Mouse (Mus musculus): ENCODE results near the gene Gm17571.

Gm17571 gene

DNA sequence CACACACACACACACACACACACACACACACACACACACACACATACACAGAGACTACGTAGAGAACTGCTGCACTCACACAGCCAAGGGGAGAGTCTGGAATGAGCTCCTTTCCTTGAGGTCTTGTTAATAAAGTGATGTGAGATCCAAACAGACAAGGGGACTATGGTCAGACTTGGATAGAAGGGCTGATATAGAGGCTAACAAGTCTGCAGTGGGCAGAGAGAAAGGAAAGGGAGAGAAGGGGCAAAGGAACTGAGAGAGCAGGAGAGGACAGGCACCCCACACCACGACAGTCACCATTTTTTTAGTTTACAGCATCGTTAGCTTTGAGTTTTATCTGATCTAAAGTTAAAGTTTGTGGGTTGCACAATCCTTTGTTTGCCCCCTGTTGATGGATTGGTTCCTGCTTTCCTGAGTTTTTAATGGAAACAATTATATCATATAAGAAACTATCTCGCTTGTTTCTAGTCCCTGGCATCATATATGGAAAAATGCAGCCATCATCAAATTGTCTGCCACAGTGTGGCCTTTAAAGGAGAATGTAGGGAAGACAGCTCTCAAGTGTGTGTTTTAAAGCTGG, at the start of gene Gm17571:
Gene Gm17571 (minus strand): TSS at position 51 of the 583 bp plus-strand sequence.
- DNase-seq (ENCODE audit: low read depth, low spot score) = no peak

DNA sequence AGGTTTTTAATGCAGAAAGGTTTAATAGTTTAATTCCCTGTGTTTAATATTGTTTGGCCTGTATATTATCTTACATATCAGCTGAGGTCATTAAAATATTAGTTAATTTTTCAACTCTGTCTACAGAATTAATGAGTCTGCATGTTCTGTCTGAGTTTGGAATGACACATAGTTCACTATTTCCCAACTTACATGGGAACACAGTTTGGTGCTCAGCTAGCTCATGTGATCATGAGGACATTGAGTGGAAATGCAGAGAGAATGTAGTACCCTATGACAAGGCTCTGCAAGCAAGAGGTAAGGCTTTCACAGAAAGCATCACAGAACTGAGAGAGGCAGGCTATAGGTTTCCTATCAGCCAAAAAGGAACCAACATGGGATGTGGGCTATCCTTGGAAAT, 49.0 kb upstream of the Gm17571 start:
- DNase-seq (ENCODE audit: low read depth, low spot score) = no peak

DNA sequence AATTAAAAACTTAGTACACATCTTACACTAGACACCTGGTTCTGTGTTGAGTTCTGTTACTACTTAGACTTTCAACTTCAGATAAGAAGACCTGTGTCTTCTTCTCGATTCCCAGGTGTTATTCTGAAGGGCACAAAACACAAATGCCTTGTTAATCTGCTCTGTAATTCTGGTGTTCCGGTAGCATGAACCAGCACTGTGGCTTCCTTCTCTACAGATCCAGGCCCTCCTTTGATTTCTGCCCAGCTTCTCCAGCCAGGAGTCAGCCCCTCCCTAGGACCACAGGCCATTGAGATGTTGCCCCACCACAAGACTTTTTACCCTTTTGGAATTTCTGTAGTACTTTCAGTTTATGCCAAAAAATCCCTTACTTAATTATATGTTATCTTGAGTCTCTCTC, 47.2 kb upstream of the Gm17571 start:
- DNase-seq (ENCODE audit: low read depth, low spot score) = no peak

DNA sequence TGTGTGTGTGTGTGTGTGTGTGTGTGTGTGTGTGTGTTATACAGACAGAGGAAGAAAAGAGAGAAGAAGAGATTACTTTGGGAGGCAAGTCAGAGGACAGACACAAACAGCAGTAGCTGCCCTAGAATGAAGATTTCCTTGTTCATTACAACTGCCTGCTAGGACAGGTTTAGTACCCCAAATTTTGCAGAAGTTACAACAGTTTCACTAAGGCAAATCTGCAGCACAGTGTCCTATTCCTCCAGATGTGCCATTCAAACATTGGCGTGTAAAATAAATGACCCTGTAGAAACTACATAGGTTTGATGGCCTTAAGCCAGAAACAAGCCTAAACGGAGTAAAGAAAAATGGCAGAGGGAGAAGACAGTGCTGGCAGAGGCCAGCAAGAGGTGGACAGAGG, 46.3 kb upstream of the Gm17571 start:
- DNase-seq (ENCODE audit: low read depth, low spot score) = no peak

DNA sequence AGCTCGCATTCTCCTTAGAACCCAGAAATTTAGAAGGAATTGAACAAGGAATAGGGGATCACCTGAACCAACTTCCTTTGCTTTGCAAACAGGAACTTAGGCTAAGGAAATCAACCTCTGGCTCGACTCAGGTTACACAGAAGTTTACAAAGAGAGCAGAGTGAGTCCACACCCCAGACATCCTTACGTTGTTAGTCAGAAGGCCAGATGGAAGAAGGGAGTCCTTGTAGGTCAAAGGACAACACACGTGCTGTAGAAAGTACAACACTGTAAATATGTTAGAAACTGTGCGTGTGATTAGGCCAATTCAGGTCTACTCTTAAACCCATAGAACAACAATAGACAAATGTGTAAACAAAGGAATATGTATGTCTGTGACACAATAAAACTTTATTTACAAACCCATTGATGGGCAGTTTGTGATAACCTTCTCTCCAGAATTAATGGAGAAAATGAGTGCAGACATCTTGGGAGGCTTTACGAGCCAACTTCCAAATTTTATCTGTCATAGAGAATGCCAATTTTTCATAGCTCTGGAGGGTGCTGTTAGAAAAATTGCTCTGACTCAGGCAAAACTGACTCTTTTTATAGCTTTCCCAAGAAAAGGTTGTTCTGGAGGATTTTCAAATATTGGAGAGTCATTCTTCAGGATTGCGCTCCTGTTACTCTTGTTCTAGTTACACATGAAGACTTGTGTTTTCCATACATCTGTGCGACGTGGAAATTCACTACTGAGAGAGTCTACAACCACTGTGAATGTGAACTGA, 45.5 kb upstream of the Gm17571 start:
- no peak for DNase-seq (ENCODE audit: low read depth, low spot score)

DNA sequence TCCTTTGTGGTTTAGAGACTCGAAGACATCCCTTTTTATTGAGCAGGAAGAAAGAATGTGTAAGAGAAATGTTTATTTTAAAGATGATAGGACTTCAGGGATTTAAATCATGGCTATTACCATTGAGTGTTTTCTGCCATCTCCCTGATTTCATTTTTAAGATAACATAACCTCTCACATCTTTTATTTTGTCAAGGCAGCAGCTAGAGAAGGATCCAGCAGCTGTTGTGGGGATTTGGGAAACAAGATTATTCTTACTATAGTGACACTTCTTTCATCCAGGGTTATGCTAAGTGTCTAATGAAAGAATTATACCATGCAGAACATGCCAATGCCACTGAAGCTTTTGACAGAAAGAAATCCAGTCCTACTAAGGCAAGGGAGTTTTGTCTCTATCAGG, 44.6 kb upstream of the Gm17571 start:
- no peak for DNase-seq (ENCODE audit: low read depth, low spot score)

DNA sequence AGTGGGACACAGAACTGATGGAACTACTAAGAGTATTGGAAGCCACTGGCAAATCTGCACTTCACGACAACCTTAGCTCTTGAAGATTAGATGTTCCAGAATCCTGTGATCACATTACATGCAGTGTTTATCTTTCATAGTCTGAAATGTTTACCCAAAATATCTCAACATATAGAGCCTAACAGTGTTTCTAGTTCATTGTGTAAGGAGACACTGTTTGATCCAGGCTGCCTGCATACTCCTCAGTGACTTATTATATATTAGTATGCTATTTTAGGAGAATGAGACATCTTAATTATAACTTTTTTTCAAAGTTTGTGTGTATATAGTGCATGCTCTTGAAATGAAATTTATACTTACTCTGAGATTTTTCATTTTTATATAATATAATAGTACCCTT, 39.4 kb upstream of the Gm17571 start:
- no peak for DNase-seq (ENCODE audit: low read depth, low spot score)

DNA sequence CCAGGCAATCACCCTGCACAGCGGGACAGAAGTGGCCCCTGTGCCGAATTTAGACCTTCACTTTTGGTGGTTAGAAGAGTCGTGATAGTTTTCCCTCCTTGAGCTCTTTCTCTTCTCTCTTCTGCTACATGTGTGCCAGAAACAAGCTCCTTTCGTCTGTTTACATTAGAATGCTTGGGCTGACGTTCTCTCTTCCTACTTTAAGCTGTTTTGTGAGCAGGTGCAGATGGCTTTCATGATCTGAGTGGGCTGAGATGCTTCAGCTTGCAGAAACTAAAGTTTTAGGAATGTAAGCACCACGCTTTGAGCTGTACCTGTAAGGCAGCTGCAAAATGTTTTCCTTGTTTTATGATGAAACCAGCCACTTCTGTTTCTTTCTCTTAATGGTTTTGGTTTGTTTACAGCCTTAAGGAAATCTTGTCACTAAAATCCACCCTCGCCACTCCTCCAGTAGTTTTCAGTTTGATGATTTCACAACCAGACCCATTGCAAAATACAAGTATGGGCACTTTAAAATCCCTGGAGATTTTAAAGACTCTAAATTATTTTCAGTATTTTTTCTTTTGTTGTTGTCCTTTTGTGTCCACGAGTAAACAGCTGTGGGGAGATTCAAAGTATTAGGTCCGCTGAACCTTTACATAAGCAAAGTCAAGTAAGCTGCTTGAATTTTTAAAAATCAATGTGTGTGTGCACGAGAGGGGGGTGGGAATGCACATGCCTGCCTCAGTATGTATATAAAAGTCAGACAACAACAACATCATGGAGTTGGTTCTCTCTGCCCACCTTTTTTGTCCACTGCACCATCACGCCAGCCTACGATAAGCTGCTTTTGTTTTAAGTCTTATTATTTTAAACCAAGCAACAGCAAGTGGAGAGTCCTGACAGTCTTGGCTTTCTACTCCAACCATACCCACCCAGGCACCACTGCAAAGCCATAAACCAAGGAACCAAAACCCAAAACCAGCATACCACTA, 38.0 kb upstream of the Gm17571 start:
- DNase-seq (ENCODE audit: low read depth, low spot score) = no peak

DNA sequence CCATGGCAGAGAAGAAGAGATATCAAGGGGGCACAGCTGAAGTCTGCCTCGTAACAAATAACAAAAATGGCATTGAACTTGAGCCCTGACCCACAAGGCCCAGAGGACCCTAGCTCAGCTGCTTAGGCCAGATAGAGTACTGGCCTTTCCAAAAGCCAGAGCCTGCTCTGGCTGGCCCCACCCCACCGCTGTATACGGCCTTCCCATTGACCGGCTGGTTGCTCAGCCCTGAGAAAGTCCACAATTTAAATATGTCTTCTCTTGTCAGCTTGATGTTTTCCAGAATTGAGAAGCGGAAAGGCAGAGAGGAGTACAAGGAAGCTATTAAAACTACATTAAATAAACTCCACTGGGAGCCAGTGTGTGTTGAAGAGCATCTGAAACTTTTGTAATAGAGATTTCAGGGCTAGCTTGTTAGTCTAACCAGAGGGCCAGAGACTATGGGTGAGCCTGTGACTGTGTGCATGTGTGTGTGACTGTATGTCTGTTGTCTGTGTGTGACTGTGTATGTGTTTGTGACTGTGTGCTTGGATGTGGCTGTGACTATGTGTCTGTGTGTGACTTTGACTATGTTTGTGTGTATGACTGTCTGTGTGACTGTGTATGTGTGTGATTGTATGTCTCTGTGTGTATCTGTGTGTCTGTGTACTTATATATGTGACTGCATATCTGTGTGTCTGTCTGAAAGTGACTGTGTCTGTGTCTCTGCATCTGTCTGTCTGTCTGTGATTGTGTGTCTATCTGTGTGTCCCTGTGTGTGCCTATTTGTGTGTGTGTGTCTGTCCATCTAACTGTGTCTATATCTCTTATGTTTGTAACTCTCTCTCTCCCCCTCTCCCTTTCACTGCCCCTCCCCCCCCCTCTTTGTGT, 36.9 kb upstream of the Gm17571 start:
- no peak for DNase-seq (ENCODE audit: low read depth, low spot score)

DNA sequence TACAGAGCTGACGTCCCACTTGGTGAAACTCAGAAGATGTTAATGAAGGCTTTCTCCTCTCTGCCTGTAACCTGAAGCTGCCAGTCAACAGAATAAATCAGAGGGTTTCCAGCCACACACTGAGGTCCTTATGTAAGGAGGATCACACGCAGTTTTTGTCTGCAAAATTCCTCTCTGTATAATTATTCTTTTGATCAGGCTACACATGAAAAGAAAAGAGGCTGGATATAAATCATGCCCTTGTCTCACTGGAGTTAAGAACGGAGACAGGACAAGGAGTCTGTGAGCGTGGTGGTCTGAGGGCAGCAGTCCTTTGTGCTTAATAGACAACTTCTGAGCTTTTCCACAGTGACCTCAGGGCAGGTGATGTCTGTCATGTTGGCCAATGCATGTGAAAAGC, 32.7 kb upstream of the Gm17571 start:
- no peak for DNase-seq (ENCODE audit: low read depth, low spot score)

DNA sequence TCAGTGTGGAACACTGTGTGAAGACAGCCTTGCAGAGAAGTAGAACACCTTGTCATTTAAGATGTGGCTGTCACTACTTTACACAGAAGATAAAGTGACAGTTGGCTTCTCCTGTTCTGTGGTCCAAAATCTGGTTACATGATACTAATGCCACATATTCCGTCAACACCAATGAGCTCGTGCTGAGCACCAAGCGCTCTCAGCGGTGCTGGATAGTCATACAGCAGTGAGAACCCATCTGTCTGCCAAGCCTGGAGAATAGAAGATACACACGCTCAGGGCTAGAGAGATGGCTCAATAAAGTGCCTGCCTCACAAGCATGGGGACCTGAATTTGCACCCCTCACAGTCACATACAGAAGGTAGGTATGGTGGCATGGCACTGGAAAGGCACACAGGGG, 28.4 kb upstream of the Gm17571 start:
- DNase-seq (ENCODE audit: low read depth, low spot score) = no peak

DNA sequence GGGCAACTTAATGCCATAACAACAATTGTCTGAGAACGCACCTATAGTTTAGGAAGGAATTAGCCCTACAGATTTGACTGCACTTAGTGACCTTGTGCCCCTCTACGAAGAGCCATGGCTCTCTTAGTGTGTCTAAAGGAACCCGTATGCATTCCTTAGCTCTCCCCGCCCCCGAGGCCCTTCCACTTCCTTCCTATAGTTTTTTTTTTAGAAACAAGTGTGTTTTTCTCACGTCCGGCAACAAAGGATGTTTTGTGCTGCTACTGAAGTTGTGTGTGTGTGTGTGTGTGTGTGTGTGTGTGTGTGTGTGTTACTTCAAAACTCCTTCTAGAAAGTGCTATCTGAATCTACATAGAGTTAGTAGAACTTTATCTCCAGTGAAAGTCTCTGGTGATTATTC, 23.5 kb upstream of the Gm17571 start:
- DNase-seq (ENCODE audit: low read depth, low spot score) = no peak

DNA sequence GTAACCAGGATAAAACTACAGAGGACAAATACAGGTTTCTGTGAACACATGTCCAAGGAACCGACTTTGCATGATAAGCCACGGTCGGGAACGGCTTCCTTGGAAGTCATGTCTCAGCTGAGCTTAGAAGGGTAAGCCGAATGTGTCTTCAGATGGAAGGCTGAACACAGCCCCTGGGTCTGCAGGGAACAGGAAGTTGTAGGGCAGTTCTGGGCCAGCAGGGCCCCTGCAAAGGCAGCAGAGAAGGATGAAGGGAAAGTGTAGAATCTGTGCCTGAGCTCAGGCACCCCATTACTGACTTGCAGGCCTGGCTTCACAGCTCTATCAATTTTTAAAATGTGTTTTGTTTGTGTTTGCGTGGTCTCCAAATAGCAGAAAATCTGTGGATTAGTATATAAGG, 22.2 kb upstream of the Gm17571 start:
- DNase-seq (ENCODE audit: low read depth, low spot score) = no peak

DNA sequence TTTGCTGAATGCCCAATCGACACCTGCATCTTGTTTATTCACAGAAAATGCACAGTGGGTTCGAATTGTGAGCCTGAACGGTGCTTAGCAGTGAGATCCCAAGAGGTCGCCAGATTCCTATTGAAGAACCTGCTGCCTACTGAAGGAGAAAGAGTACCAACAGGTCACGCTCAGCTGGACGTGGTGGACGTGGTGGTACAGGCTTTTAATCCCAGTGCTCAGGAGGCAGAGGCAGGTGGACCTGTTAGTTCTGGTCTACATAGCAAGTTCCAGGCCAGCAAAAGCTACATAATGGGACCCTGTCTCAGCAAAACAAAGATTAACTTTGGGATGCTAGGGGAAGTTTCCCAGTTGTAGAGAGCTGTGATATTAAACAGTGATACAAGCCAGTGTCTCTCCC, 21.2 kb upstream of the Gm17571 start:
- DNase-seq (ENCODE audit: low read depth, low spot score) = no peak

DNA sequence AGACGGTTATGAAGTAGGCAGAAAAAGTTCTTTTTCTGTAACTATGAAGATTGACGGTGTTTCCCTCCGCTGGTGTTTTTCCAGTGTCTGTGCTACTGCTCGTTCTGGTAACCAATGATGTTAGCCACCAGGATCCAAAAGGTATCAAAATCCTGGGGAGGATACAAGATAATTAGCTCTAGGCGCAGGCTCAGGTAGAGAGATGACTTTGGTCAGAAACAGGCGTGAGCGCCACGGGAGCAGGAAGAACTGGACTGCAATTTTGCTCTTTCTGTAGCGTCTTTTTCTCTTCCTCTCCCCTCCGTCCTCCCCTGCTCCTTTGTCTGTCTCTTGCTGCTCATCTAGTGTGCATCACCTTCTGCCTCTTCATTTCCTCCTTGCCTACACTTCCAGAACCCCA, 20.3 kb upstream of the Gm17571 start:
- no peak for DNase-seq (ENCODE audit: low read depth, low spot score)

DNA sequence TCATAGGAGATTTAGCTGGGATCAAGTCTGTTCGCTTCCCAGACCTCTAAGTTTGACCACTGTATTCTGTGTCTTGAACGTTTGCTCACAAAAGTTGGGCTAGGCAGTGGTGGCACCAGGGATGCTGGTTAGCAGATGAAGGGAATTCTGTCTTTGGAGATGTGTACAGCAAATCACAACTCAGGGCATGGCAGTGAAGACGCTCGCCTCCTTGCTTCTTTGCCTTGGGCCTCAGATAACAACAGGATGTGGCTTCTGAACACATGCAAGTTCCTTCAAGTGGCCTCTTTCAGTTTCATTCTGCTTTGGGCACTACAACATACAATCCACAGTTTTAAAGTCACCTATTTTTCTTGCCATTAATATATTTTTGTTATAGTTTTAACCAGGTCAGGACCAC, 19.8 kb upstream of the Gm17571 start:
- DNase-seq (ENCODE audit: low read depth, low spot score) = no peak

DNA sequence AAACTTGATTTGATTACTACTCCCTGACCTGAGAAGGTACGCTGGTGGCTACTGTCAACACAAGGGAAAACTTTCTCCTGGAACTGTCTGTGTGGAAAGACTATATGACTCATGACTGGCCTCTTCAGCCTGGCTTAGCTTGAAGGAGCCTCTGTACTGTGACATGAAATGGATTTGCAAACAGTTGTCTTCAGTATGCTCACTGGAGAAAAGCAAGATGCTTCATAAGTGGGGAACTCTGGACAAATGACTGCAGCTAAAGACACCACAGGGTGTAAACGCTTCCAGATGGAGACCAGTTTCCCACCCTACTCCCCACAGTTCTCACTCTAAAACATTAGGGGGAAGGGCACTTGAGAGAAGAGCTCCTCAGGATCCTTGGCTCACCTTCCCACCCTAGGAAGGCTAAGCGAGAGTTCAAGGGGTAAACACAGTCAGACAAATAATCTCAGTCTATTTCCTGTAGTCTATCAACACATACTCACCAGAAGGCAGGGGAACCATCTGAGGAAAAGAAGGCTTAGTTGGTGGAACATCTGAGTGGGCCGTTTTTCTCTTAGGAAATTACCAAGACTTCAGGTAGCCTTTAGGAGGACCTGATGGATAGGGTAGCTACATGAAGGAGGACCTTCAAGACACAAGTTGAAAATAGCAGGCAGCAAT, 18.9 kb upstream of the Gm17571 start:
- no peak for DNase-seq (ENCODE audit: low read depth, low spot score)

DNA sequence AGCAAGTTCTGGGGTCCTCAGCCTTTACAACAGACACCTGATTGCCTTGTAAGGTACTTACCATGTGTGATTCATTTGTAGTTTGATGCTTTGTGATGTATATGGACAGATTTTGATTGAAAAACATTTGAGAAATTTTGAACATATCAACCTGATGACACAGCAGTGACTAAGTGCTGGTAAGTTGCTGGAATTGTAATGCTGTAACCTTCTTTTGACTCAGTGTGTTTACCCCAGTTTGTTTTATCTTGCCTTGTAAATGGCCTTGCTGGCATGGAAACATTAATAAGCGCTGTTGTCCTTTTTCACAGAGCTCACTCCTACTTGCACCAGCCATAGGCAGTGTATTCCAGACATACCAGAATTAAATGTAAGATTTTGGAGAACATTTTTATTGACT, 14.4 kb upstream of the Gm17571 start:
- DNase-seq (ENCODE audit: low read depth, low spot score) = no peak

DNA sequence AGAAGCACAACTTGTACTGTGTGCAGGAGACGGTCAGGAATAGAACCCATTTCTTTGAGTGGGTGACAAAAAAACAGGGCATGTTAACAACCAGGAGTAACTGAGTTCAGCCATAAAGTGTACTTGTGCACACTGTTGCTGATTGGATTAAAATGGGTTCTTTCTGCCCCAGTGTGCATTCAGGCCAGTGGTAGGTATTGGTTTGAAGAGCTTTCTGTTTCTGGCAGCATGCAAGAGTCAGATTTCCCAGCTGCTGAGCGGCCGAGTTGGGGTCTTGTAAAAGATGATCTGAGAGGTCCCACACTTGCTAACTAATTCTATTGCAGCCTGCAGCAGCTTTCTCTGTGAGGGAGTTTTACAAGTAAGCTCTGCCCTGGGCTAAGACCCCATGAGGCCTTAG, 13.5 kb upstream of the Gm17571 start:
- DNase-seq (ENCODE audit: low read depth, low spot score) = no peak

DNA sequence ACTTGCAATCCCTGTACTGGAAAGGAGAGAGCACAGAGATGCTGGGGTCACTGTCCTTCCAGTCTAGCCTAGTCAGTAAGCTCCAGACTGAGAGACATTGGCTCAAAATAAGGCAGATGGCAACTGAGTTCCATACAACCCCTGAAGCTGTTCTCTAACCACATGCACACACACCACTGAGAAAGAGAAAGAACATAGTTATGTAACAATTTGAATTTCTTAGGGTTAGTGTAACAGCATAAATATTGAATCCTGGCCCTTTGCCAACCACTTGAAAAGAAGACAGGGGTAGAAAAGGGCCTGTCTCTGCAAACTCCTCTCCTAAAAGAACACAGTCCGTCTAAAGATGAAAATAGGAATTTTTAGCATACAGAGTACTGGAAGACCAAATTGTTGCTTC, 12.8 kb upstream of the Gm17571 start:
- DNase-seq (ENCODE audit: low read depth, low spot score) = no peak

DNA sequence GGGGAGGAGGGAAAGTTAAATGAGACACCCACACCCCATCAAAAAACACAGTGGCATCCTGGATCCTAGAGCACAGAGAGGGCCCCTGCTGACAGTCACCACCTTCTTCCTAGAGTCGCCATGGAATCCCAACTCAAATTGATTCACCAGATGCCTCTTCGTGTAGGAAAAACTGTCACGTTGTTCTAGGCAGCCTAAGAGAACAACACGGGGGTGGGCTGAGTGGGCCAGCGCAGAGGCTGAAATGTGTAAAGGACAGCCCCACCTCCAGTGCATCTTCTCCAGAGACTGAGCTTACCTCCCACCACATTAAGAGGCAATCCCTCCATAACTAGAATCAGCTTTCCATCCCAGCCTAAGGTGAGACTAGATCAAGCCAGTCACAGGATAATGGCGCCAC, 11.2 kb upstream of the Gm17571 start:
- DNase-seq (ENCODE audit: low read depth, low spot score) = no peak

Data from retina, postnatal 7 days (tissue).